Mouse (Mus musculus) small intestine, adult 2 months (tissue): Measurements from ENCODE around the gene Slc24a3.

Experiments
- CTCF ChIP-seq: fragments of 200-500 bp; IDR thresholded peaks from 2 replicates; pipeline ENCODE4 v1.5.1; 2012; ENCODE audit warnings: low read depth, mild to moderate bottlenecking, control low read depth, inconsistent platforms, low read length, moderate library complexity, mixed read lengths; ENCODE audit not compliant: insufficient replicate concordance, insufficient read length; ENCODE audit errors: extremely low read depth
- POLR2A ChIP-seq: fragments of 200-500 bp; IDR thresholded peaks from 2 replicates; pipeline ENCODE4 v1.6.1; 2012; ENCODE audit warnings: low read depth, mild to moderate bottlenecking, control low read depth, inconsistent platforms, low read length, moderate library complexity

DNA sequence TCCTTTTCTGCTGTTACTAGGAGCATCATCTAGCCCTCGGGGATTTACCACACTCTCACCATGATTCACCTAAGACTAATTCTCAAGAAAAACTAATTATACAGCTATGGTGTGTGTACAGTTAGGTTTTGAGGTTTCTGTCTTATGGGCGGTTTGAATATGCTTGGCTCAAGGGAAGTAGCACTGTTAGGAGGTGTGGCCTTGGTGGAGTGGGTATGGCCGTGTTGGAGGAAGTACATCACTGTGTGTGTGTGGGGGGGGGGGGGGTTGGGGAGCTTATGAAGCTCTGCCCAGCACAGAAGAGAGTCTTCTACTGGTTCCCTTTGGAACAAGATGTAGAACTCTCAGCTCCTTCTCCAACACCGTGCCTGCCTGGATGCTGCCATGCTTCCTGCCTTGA is 368.2 kb downstream of the Slc24a3 start:
- TF ChIP-seq CTCF (no peak), POLR2A (no peak)
